Mouse (Mus musculus): Measurements from ENCODE around the gene Snap91.

The Snap91 gene

GRCm38 (mm10) chr9:86742959-86743911 is 137.2 kb downstream of the Snap91 start, which contains the start of gene Prss35:
Prss35 (plus strand) TSS chr9:86743649.
- peak; percentile 74 for DNase-seq (ENCODE audit: low spot score)

GRCm38 (mm10) chr9:86739971-86740370 is 140.5 kb downstream of the Snap91 start:
- no peak for DNase-seq (ENCODE audit: low spot score)

- DNase-seq (ENCODE audit: low spot score): no peak
These were observed 141.7 kb downstream of the Snap91 start for GRCm38 (mm10) chr9:86738801-86739200.

DNA sequence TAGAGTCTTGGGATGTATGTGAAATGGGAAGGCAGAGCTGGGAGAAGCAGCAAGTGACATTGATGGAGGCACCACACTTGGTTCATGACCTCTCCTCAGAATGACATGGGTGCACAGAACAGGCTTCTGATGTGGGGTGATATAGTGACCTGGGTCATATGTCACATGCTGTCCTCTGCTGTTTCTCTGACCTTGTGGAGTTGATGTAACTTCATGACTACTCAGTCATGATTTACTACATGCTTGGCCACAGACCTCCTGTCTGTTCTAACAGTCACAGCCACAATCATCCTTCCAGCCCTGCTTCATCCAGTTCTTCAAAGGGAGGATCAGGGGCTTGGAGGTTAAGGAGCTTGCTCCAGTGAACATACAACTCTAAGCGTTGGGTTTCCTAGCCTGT is 142.4 kb downstream of the Snap91 start:
- no peak for DNase-seq (ENCODE audit: low spot score)

DNA sequence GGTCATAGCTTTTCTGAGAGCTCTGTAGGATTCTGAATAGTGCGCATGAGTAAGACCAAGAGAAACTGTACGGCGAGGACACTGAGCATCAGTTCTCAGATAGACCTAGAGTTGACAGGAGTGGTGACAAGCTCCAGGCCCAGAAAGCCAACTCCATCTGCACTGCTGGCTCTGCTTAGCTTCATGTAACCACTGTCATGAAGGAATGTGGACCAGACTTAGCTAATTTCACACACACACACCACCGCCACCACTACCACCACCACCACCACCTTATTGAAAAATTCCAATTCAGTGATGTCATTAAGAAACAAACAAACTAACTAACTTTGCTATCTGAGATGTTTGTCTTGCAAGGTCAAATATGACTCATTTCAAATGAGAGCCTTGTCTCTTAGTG is 143.5 kb downstream of the Snap91 start:
- DNase-seq (ENCODE audit: low spot score): no peak

- DNase-seq (ENCODE audit: low spot score): no peak
These were observed 145.7 kb downstream of the Snap91 start for GRCm38 (mm10) chr9:86734795-86735194.

- no peak for DNase-seq (ENCODE audit: low spot score)
These were observed 146.1 kb downstream of the Snap91 start for GRCm38 (mm10) chr9:86734357-86734756.

DNA sequence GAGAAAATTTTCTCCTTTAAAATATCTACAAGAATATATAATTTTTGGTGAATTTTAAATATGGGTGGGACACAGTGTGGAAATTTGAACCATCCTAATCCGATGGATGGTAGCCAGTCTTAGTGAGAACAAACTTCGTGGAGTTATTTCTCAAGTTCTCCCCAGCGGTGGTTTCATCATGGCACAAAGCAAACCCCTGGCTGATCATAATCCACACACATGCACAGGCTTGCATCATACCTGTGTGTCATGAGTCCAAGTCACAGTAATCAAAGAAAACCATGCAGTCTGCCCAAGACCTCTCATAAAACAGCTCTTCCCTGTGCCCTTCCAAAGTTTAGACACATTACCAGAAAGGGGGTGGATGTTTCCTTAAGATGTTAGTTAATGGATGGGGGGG is 150.6 kb downstream of the Snap91 start:
- DNase-seq (ENCODE audit: low spot score): no peak

- DNase-seq (ENCODE audit: low spot score): no peak
These were observed 151.4 kb downstream of the Snap91 start for GRCm38 (mm10) chr9:86729084-86729483.

GRCm38 (mm10) chr9:86728214-86728814 is 152.1 kb downstream of the Snap91 start:
- DNase-seq (ENCODE audit: low spot score): no peak

- no peak for DNase-seq (ENCODE audit: low spot score)
These were observed 154.1 kb downstream of the Snap91 start for GRCm38 (mm10) chr9:86726381-86726720.

DNA sequence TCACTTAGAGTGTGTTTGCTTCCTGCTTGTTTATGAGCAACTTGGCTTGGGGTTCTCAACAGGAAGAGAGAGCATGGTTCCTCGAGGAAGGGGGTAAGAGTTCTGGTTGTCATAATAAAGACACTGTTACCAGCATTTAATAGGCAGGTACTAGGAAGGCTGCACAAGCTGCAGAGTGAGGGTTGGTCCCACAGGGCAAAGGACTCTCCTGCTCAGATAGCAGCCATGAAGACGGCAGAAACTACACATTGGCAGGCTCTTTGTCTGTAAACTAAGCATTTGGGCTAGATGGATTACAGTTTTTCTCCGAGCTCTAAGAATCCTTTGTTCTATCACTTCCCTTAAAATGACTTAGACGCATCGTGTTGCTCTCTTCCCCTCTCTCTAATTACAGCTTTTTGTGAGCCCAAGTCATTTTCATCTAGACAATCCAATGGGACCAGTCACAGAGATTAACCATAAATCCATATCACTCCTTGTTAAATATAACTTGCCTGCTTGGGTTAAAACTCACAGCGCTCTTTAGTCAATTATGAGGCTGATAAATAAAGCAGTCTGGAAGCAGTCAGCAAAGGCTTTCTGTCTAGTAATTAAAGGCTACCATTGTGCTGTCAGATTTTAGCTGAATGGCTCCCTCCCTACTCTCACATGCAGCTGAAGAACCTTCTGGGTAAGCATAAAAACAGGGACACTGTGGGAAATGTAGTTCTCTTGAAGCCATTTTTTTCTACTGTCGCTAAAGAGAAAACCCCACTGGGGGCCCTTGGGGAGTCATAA is 154.7 kb downstream of the Snap91 start:
- DNase-seq (ENCODE audit: low spot score): no peak

- no peak for DNase-seq (ENCODE audit: low spot score)
These were observed 155.4 kb downstream of the Snap91 start for GRCm38 (mm10) chr9:86725066-86725465.

GRCm38 (mm10) chr9:86720794-86721193 is 159.7 kb downstream of the Snap91 start:
- no peak for DNase-seq (ENCODE audit: low spot score)

GRCm38 (mm10) chr9:86720227-86720626 is 160.2 kb downstream of the Snap91 start:
- no peak for DNase-seq (ENCODE audit: low spot score)

DNA sequence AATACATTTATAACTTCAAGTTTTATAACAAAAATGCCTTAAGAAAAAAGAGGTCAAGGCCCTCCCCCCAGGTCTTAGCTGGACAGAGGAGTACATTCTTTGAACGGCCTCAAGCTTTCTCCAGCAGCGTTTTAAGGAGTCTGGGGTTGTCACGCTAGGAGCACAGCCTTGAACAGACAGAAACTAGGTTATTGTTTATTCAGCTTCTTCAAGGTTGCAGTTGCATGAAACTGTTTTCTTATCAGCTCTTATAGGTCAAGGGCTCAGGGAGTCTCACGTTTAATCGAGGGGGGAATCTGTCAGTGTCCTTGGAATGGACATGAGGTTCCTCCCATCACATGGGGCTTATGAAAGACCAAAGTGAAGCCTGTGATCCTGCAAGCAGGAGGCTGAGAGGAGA is 163.3 kb downstream of the Snap91 start:
- DNase-seq (ENCODE audit: low spot score): peak; percentile 65

- no peak for DNase-seq (ENCODE audit: low spot score)
These were observed 163.9 kb downstream of the Snap91 start for GRCm38 (mm10) chr9:86716540-86716939.

Measured in ovary, adult 18-20 months (tissue).